Mouse (Mus musculus) kidney, embryonic 14.5 days (tissue): ENCODE data around the gene Cox14. TPM values are rescaled to one million over a fixed set of nuclear protein-coding genes. Genes with fewer than 3 reads are reported as not detected.

ENCODE experiments used
- ATAC-seq: fragments of 200-750 bp; cut with Nextera tagmentation; 2 replicates; pipeline ENCODE4 v1.8.0; 2017; ENCODE audit warnings: moderate number of reproducible peaks, mild to moderate bottlenecking, moderate TSS enrichment, moderate library complexity; ENCODE audit not compliant: low FRiP score, low TSS enrichment
- H3K27ac ChIP-seq: fragments of 300-500 bp; sonication (generic); 2 replicates; pipeline ENCODE4 v1.5.1; 2014; ENCODE audit warnings: low read depth, mild to moderate bottlenecking, low read length, moderate library complexity, mixed read lengths
- H3K27me3 ChIP-seq: fragments of 300-500 bp; sonication (generic); 2 replicates; pipeline ENCODE4 v1.6.1; 2014; ENCODE audit warnings: mild to moderate bottlenecking, low read length; ENCODE audit not compliant: control insufficient read depth, insufficient read depth
- H3K36me3 ChIP-seq: fragments of 300-500 bp; sonication (generic); 2 replicates; pipeline ENCODE4 v1.6.1; 2014; ENCODE audit warnings: low read length, mixed read lengths; ENCODE audit not compliant: control insufficient read depth, insufficient read depth
- H3K4me1 ChIP-seq: fragments of 300-500 bp; sonication (generic); 2 replicates; pipeline ENCODE4 v1.6.1; 2014; ENCODE audit warnings: low read length, mixed read lengths; ENCODE audit not compliant: control insufficient read depth, insufficient read depth
- H3K4me2 ChIP-seq: fragments of 300-500 bp; sonication (generic); replicated peaks from 2 replicates; pipeline ENCODE4 v1.6.1; 2014; ENCODE audit warnings: low read depth, mild to moderate bottlenecking, low read length
- H3K4me3 ChIP-seq: fragments of 300-500 bp; sonication (generic); 2 replicates; pipeline ENCODE4 v1.5.1; 2014; ENCODE audit warnings: mild to moderate bottlenecking, low read length
- H3K9ac ChIP-seq: fragments of 300-500 bp; sonication (generic); 2 replicates; pipeline ENCODE4 v1.6.1; 2014; ENCODE audit warnings: low read depth, mild to moderate bottlenecking, low read length, moderate library complexity
- H3K9me3 ChIP-seq: fragments of 300-500 bp; sonication (generic); 2 replicates; pipeline ENCODE4 v1.6.1; 2016; ENCODE audit warnings: low read length; ENCODE audit not compliant: control insufficient read depth
- WGBS: fragments of 180-500 bp; shearing (Covaris S2); extraction: QIAGEN DNeasy Blood & Tissue Kit; methylation state at CpG from one replicate; pipeline ENCODE4 v1.1.7; 2014; 5-methylcytosine and 5-hydroxymethylcytosine counted together
- polyA plus RNA-seq: library from polyadenylated mRNA; unstranded; fragments of >200 nt; fragmentation: Nextera tagmentation; extraction: Ambion mirVana; gene quantifications from 2 replicates; pipeline ENCODE4 v1.2.1, GENCODE M21; 2014

Gene Cox14
- polyA plus RNA-seq, result 184 and 218 TPM in 2 replicates

DNA sequence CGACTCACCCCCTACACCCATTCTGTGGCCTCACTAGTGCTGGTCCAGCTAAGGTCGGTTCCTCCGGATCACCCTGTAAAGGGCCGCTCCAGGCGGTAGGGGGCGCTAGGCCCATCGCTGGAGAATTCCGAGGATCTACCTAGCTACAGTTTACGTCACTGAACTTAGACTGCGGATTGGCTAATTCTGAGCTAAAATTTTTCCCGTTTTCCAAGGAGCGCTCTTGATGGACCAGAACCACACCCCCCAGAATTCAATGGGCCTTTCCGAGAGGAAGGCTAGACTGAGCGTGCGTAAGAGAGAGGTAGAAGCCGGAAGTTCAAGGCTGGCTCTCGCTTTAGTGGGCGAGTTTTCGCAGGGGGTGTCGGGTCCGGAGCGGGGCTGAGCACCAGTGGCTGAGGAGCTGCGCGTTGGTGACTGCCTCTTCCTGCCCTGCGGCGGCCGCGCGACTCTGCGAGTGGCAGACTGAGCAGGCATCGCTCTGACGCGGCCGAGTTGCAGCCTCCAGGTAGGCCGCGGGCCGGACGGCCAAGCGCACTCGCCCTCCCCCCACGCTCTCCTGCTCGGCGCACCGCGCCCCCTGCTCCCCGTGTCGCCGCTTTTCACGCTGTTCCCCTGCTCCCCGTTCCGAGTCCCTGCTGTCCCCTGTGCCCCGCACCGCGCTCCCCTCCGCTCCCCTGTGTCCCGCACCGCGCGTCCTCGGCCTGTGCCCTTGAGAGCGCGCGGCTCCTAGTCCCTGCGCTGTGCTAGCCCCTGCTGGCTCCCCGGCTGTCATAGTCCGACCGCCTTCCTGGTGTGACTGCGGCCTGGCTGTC lies at the start of gene Cox14:
Gene Cox14, plus strand, starts transcription at position 278 of the 815 bp plus-strand sequence.
- H3K36me3 ChIP-seq, result peaks cover 20% of the 10 kb centered on the region
- under 1% methylated on average over 46 of the region's 68 CpGs for WGBS
- H3K27ac ChIP-seq, result peak within 1 kb of the TSS; percentile 95
- H3K9me3 ChIP-seq, result no peaks in the 10 kb centered on the region
- peak within 1 kb of the TSS; percentile 98 for H3K4me3 ChIP-seq
- ATAC-seq, result peak; percentile 92
- H3K9ac ChIP-seq, result peak within 1 kb of the TSS; percentile 93
- no peaks in the 10 kb centered on the region for H3K27me3 ChIP-seq
- peak within 1 kb of the TSS; percentile 76 for H3K4me2 ChIP-seq
- peaks cover 30% of the 10 kb centered on the region for H3K4me1 ChIP-seq

DNA sequence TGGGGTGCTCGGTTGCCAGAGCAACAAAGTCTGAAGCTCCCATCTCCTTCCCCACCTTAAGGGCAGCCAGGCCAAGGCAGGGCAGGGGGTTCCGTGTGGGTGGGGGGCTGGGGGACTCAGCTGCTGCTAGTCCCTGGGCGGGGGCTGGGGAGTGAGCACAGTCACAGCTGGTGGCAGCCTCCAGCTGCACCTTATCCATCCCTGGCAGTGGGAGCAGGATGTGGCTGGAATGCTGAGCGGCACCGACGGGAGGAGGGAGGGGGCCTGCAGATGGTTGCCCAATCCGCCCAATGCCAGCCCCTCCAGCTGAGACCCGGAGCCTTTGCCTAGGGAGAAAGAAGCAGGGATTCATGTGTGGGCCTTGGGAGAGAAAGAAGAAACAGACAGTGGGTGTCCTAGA lies 48.3 kb upstream of the Cox14 start:
- H3K36me3 ChIP-seq, result no peaks in the 10 kb centered on the region
- no peak; the same call in 1 of the 2 replicates for ATAC-seq
- no peaks in the 10 kb centered on the region for H3K9me3 ChIP-seq
- H3K9ac ChIP-seq, result no peak overlapping the region
- H3K4me2 ChIP-seq, result no peak overlapping the region
- no peak overlapping the region for H3K4me3 ChIP-seq
- 41% methylated on average over 8 of the region's 8 CpGs for WGBS
- peaks cover 8% of the 10 kb centered on the region for H3K27me3 ChIP-seq
- H3K4me1 ChIP-seq, result no peaks in the 10 kb centered on the region
- no peak overlapping the region for H3K27ac ChIP-seq

DNA sequence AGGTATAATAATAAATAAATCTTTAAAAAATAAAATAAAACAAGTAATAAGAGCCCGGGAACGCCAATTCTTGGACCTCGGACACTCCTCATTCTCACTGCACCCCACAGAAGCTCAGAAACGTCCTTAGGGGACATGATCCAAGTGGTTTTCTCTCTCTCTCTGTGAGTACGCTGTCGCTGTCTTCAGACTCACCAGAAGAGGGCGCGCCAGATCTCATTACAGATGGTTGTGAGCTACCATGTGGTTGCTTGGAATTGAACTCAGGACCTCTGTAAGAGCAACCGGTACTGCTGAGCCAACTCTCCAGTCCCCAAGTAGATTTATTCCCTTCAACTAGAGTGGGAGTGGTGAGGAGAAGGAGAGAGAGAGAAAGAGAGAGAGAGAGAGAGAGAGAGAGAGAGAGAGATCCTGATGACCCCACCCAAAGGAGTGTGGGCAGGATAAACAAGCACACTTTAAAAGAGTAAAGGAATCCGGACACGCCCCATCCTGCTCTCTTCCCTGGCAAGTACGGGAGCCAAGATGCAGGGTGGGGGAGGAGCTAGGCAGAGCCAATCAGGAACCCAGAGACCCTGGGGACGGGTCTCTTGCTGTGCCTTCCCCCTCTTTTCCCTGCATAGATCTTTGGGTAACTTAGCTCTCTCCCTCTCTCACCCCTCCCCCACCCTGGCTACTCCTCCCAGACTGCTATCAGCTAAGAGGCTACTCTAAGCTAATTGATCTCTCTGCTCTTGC lies 47.2 kb upstream of the Cox14 start:
- peak; percentile 39; the same call in 1 of the 2 replicates for ATAC-seq
- Histone ChIP-seq H3K36me3 (no peaks in the 10 kb centered on the region), H3K9me3 (no peaks in the 10 kb centered on the region), H3K27me3 (peaks cover 4% of the 10 kb centered on the region; the same call in 1 of the 2 replicates), H3K9ac (no peak overlapping the region), H3K27ac (no peak overlapping the region), H3K4me2 (no peak overlapping the region), H3K4me3 (no peak overlapping the region), H3K4me1 (no peaks in the 10 kb centered on the region)
- 11% methylated on average over 13 of the region's 13 CpGs for WGBS

DNA sequence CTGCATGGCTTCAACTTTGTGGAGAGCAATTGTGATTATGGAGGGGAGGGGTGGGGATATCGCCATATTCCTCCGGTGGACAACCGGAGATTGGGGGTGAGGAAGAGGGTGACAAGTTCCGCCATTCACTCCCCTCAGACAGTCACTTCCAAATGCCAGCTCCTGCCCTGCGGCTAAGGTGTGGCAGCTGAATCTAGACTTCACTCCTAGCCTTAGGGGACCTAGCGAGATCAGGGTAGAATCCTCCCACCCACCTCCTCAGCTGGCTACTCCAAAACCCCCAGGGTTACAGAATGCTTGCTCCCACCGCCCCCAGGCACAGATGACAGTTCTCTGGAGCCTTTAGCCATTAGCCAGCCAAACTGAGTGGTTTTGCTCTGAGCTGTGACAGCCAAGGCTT lies 46.4 kb upstream of the Cox14 start:
- no peak overlapping the region for H3K27ac ChIP-seq
- 52% methylated on average over 7 of the region's 7 CpGs for WGBS
- H3K9ac ChIP-seq, result no peak overlapping the region
- H3K36me3 ChIP-seq, result no peaks in the 10 kb centered on the region
- H3K4me3 ChIP-seq, result no peak overlapping the region
- H3K9me3 ChIP-seq, result no peaks in the 10 kb centered on the region
- ATAC-seq, result no peak
- no peaks in the 10 kb centered on the region for H3K4me1 ChIP-seq
- no peak overlapping the region for H3K4me2 ChIP-seq
- H3K27me3 ChIP-seq, result no peaks in the 10 kb centered on the region

DNA sequence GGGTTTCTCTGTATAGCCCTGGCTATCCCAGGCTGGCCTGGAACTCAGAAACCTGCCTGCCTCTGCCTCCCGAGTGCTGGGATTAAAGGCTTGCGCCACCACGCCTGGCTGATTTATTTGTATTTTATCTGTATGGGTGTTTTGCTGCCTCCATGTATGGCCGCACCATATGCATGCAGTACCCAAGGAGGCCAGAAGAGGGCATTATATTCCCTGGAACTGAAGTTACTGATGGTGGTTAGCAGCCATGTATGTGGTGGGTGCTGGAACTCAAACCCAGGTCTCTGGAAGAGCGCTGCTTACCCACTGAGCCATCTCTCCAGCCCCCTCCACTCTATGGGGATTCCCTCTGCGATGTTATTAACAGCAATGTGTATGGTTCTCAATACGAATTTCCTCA lies 42.5 kb upstream of the Cox14 start:
- Histone ChIP-seq H3K4me2 (no peak overlapping the region), H3K9ac (no peak overlapping the region), H3K27me3 (no peaks in the 10 kb centered on the region), H3K4me3 (no peak overlapping the region), H3K4me1 (no peaks in the 10 kb centered on the region), H3K27ac (no peak overlapping the region), H3K36me3 (no peaks in the 10 kb centered on the region), H3K9me3 (no peaks in the 10 kb centered on the region)
- WGBS, result 93% methylated on average over 7 of the region's 7 CpGs
- ATAC-seq, result no peak

DNA sequence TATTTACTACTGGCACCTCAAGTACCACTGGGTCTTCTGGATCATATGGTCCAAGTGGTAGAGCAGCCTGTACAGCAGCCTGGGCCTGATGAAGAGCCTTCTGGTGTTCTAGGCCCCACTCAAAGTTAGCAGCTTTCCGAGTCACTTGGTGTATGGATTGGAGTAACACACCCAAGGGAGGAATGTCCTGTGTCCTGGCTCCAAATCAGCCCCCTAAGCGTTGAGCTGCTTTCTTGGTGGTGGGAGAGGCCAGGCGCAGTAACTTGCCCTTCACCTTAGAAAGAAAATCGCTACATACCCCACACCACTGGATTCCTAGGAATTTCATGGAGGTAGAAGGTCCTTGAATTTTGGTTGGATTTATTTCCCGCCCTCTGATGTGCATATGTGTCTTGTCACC lies 41.3 kb upstream of the Cox14 start:
- H3K9me3 ChIP-seq, result no peaks in the 10 kb centered on the region
- no peaks in the 10 kb centered on the region for H3K27me3 ChIP-seq
- H3K4me1 ChIP-seq, result no peaks in the 10 kb centered on the region
- no peak overlapping the region for H3K4me3 ChIP-seq
- WGBS, result 91% methylated on average over 5 of the region's 5 CpGs
- no peaks in the 10 kb centered on the region for H3K36me3 ChIP-seq
- H3K27ac ChIP-seq, result no peak overlapping the region
- H3K9ac ChIP-seq, result no peak overlapping the region
- no peak overlapping the region for H3K4me2 ChIP-seq
- ATAC-seq, result no peak

DNA sequence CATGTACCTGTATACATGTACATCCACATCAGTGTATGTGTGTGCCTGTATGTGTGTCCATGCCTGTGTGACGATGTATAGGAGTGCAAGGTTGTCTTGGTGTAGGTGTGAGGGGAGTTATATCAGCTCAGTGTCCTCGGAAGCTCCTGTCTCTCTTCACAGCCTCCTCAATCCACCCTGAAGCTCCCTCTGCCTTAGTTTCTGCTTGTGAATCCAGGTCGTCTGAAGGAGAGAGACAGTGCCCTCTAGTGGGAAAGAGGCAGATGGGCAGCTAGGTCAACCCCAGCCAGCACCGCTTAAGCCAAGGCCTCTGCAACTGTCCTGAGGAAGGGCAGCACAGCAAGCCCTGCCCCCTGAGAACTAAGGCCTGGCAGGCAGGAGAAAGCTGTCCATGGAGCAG lies 36.7 kb upstream of the Cox14 start:
- Histone ChIP-seq H3K27ac (no peak overlapping the region), H3K27me3 (no peaks in the 10 kb centered on the region), H3K9me3 (no peaks in the 10 kb centered on the region), H3K4me1 (no peaks in the 10 kb centered on the region), H3K36me3 (no peaks in the 10 kb centered on the region), H3K4me2 (no peak overlapping the region), H3K9ac (no peak overlapping the region), H3K4me3 (no peak overlapping the region)
- 11% methylated on average over 4 of the region's 4 CpGs for WGBS
- ATAC-seq, result peak; percentile 50

DNA sequence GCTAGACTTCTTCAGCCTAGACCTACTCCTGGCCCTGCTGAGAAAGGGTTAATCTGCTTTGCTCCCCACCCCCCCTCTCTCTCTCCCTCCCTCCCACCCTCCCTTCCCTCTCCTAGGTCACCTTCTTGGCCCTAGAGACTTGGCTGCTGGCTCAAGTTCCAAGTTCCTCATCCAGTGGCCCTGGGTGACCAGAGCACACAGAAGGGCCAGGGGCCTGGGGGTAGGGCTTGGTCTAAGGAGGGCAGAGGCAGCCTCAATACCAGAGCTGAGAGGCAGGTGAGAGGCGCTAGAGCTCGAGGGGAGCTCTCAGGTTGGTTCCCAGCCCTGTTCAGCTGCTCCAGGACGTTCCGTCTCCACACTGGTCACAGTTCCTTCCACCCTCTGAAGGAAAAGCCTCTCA lies 34.5 kb upstream of the Cox14 start:
- H3K27me3 ChIP-seq, result no peaks in the 10 kb centered on the region
- no peaks in the 10 kb centered on the region for H3K4me1 ChIP-seq
- no peak overlapping the region for H3K4me2 ChIP-seq
- H3K36me3 ChIP-seq, result no peaks in the 10 kb centered on the region
- no peak overlapping the region for H3K9ac ChIP-seq
- H3K4me3 ChIP-seq, result no peak overlapping the region
- no peak overlapping the region for H3K27ac ChIP-seq
- ATAC-seq, result peak; percentile 28; the same call in 1 of the 2 replicates
- WGBS, result 6% methylated on average over 4 of the region's 4 CpGs
- no peaks in the 10 kb centered on the region for H3K9me3 ChIP-seq

DNA sequence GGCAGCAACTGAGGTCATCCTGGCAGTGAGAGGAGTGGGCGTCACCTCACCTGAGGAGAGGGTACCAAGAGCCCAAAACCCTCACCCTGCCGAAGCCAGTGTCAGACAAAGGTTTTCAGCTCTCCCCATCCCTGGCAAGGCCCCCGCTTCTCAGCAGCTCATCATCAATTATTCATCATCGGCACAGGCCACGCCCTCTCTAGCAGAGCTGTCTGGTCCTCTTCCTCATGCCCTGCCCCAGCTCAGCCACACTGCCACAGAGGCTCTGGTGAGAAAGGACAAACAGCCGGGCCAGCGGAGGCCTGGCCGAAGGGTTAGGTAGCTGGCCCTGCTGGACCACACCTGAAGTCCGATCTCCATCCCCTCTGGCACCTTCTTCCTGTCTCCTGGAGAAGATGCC lies 33.4 kb upstream of the Cox14 start:
- Histone ChIP-seq H3K27me3 (no peaks in the 10 kb centered on the region), H3K4me2 (no peak overlapping the region), H3K4me3 (no peak overlapping the region), H3K27ac (no peak overlapping the region), H3K4me1 (no peaks in the 10 kb centered on the region), H3K9ac (no peak overlapping the region), H3K36me3 (no peaks in the 10 kb centered on the region), H3K9me3 (no peaks in the 10 kb centered on the region)
- no peak for ATAC-seq
- 46% methylated on average over 8 of the region's 9 CpGs for WGBS
